Mouse (Mus musculus) hindbrain, embryonic 14.5 days (tissue): ENCODE results near the gene Pskh1. TPM values are rescaled to one million over a fixed set of nuclear protein-coding genes. Genes with fewer than 3 reads are reported as not detected.

ENCODE experiments used
- ATAC-seq: fragments of 200-750 bp; cut with Nextera tagmentation; 2 replicates; pipeline ENCODE4 v1.8.0; 2017; ENCODE audit warnings: moderate number of reproducible peaks, mild to moderate bottlenecking, moderate TSS enrichment, moderate library complexity; ENCODE audit not compliant: low FRiP score
- DNase-seq: peaks from one replicate; pipeline ENCODE4 v3.0.0-alpha.2; 2015; ENCODE audit warnings: low spot score
- H3K27ac ChIP-seq: fragments of 300-500 bp; sonication (generic); 2 replicates; pipeline ENCODE4 v1.5.1; 2014; ENCODE audit warnings: mild to moderate bottlenecking, moderate library complexity
- H3K27me3 ChIP-seq: fragments of 300-500 bp; sonication (generic); 2 replicates; pipeline ENCODE4 v1.6.1; 2014; ENCODE audit warnings: mild to moderate bottlenecking, low read length, mixed read lengths; ENCODE audit not compliant: control insufficient read depth, insufficient read depth
- H3K36me3 ChIP-seq: fragments of 300-500 bp; sonication (generic); replicated peaks from 2 replicates; pipeline ENCODE4 v1.6.1; 2014; ENCODE audit not compliant: control insufficient read depth, insufficient read depth
- H3K4me1 ChIP-seq: fragments of 300-500 bp; sonication (generic); replicated peaks from 2 replicates; pipeline ENCODE4 v1.6.1; 2014; ENCODE audit warnings: antibody characterized with exemption, low read length, mixed read lengths; ENCODE audit not compliant: control insufficient read depth, insufficient read depth
- H3K4me2 ChIP-seq: fragments of 300-500 bp; sonication (generic); replicated peaks from 2 replicates; pipeline ENCODE4 v1.6.1; 2014; ENCODE audit warnings: mild to moderate bottlenecking, moderate library complexity
- H3K4me3 ChIP-seq: fragments of 300-500 bp; sonication (generic); replicated peaks from 2 replicates; pipeline ENCODE4 v1.5.1; 2014; ENCODE audit warnings: mild to moderate bottlenecking, low read length
- H3K9ac ChIP-seq: fragments of 300-500 bp; sonication (generic); 2 replicates; pipeline ENCODE4 v1.6.1; 2014
- H3K9me3 ChIP-seq: fragments of 300-500 bp; sonication (generic); 2 replicates; pipeline ENCODE4 v1.6.1; 2016; ENCODE audit warnings: low read length; ENCODE audit not compliant: control insufficient read depth
- WGBS: fragments of 180-500 bp; shearing (Covaris S2); extraction: QIAGEN DNeasy Blood & Tissue Kit; methylation state at CpG from one replicate; pipeline ENCODE4 v1.1.7; 2014; 5-methylcytosine and 5-hydroxymethylcytosine counted together
- polyA plus RNA-seq: library from polyadenylated mRNA; unstranded; fragments of >200 nt; fragmentation: Nextera tagmentation; extraction: Ambion mirVana; gene quantifications from 2 replicates; pipeline ENCODE4 v1.2.1, GENCODE M21; 2014

The Pskh1 gene
- polyA plus RNA-seq, 1 experiment from 2014 or later = 11.0 TPM

- no peak for ATAC-seq
- Histone ChIP-seq H3K36me3 (no peaks in the 10 kb centered on the region), H3K9me3 (no peaks in the 10 kb centered on the region), H3K4me1 (peaks cover 8% of the 10 kb centered on the region; the same call in 1 of the 2 replicates), H3K27ac (no peak overlapping the region), H3K9ac (no peak overlapping the region), H3K4me3 (no peak overlapping the region), H3K27me3 (no peaks in the 10 kb centered on the region), H3K4me2 (no peak overlapping the region)
- WGBS = 91% methylated on average over 5 of the region's 5 CpGs
- no peak for DNase-seq
These were observed 42.3 kb downstream of the Pskh1 start for GRCm38 (mm10) chr8:105942542-105942941.

DNA sequence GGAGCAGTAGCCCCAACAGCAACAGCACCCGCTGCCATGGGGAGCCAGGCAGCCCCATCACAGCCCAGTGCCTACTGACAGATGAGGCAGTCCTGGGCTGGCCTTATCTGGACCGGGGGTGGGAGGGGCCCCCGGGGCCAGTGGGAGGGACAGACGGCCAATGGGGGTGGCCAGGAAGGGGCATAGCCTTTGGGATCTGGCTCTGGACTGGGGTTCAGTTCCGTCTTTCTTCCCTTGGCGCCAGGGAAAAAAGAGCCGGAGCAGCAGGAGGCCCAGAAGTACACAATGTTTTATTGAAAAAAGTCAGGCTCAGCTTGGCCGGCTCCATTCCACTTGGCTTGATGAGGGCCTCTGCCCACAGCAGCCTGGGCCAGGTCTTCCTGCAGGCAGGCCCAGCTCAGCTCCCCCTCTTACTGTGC lies 43.1 kb downstream of the Pskh1 start, which contains the start of gene Lcat:
Gene Lcat, minus strand, starts transcription at position 62 of the 419 bp plus-strand sequence.
- ATAC-seq (peak; percentile 47; the same call in 1 of the 2 replicates), DNase-seq (no peak)
- no peak within 1 kb of the TSS for H3K4me3 ChIP-seq
- H3K27me3 ChIP-seq = no peaks in the 10 kb centered on the region
- no peak within 1 kb of the TSS for H3K4me2 ChIP-seq
- H3K36me3 ChIP-seq = no peaks in the 10 kb centered on the region
- no peak within 1 kb of the TSS for H3K27ac ChIP-seq
- no peak within 1 kb of the TSS for H3K9ac ChIP-seq
- no peaks in the 10 kb centered on the region for H3K9me3 ChIP-seq
- 0 out of 2 replicates have a peak, but pooled peaks cover 4% of the 10 kb centered on the region for H3K4me1 ChIP-seq
- WGBS = 57% methylated on average over 7 of the region's 8 CpGs

GRCm38 (mm10) chr8:105949350-105949749 lies 49.1 kb downstream of the Pskh1 start:
- 64% methylated on average over 10 of the region's 10 CpGs for whole genome bisulfite sequencing

DNA sequence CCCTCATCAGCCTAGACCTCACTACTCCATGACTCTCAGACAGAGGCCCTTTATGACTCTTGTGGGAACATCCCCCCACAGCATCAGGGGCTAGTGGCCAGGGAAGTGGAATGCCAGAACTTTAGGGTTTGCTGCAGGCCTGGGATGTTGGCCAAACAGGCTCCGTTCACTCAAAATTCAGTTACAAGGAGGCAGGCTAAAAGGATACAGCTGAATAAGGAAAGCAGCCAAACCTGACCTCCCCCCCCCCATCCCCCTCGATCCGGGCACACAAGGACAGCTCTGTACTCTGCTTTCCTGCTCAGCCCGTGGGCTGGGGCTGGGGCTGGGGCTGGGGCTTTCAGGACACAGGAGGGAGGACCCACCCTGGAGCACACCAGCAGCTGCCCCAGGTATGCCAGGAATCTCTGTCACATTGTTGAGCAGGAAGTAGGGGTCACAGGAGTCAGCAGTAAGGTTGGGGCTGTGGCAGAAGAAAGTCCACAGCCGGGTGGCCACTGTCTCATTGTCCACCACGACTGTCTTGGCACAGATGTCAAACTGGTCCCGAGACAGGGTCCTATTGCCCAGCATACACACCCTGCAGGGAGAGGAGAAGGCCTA lies 50.9 kb downstream of the Pskh1 start:
- Histone ChIP-seq H3K9ac (no peak overlapping the region), H3K27ac (peak overlapping the region; percentile 65; the same call in 1 of the 2 replicates), H3K9me3 (no peaks in the 10 kb centered on the region), H3K4me2 (no peak overlapping the region), H3K27me3 (no peaks in the 10 kb centered on the region), H3K36me3 (no peaks in the 10 kb centered on the region), H3K4me1 (peaks cover 10% of the 10 kb centered on the region; the same call in 1 of the 2 replicates), H3K4me3 (no peak overlapping the region)
- ATAC-seq = peak; percentile 80
- DNase-seq = peak; percentile 36
- 58% methylated on average over 7 of the region's 7 CpGs for WGBS

More at GRCm38 (mm10) chr8:105949350-105949749, 49.1 kb downstream of the Pskh1 start:
- Histone ChIP-seq H3K27ac (peak overlapping the region; percentile 20; the same call in 1 of the 2 replicates), H3K27me3 (no peaks in the 10 kb centered on the region), H3K4me3 (no peak overlapping the region), H3K9me3 (no peaks in the 10 kb centered on the region), H3K36me3 (no peaks in the 10 kb centered on the region), H3K4me1 (peaks cover 10% of the 10 kb centered on the region; the same call in 1 of the 2 replicates), H3K4me2 (no peak overlapping the region), H3K9ac (no peak overlapping the region)
- ATAC-seq (peak; percentile 28; the same call in 1 of the 2 replicates), DNase-seq (peak; percentile 71)

- no peak for DNase-seq
- H3K9ac ChIP-seq = no peak overlapping the region
- no peak overlapping the region for H3K27ac ChIP-seq
These were observed 56.3 kb downstream of the Pskh1 start for GRCm38 (mm10) chr8:105956556-105956955.

DNA sequence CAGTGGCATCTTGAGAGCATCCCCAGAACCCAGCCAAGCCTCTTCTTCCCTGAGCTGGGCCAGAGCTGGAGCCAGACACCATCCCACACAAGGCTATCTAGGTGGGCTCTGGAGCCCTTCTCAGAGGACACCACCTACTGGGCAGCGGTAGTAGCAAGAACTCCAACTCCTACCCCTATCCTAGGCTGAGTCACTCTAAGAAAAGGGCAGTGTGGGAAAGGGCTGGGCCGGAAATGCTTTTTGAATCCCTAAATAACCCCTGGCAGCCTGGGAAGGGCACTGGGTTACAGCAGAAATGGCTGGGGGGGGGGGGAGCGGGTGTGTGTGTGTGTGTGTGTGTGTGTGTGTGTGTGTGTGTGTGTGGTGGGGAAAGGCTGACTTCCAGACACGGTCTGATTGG lies 57.6 kb downstream of the Pskh1 start:
- H3K27me3 ChIP-seq = no peaks in the 10 kb centered on the region
- H3K4me2 ChIP-seq = no peak overlapping the region
- H3K36me3 ChIP-seq = no peaks in the 10 kb centered on the region
- no peak overlapping the region for H3K27ac ChIP-seq
- DNase-seq = no peak
- no peak overlapping the region for H3K9ac ChIP-seq
- no peak overlapping the region for H3K4me3 ChIP-seq
- no peaks in the 10 kb centered on the region for H3K9me3 ChIP-seq
- ATAC-seq = no peak
- WGBS = 58% methylated on average over 3 of the region's 4 CpGs
- H3K4me1 ChIP-seq = no peaks in the 10 kb centered on the region

More at GRCm38 (mm10) chr8:105956556-105956955, 56.3 kb downstream of the Pskh1 start:
- no peak overlapping the region for H3K4me2 ChIP-seq
- no peaks in the 10 kb centered on the region for H3K27me3 ChIP-seq
- H3K9me3 ChIP-seq = no peaks in the 10 kb centered on the region
- no peak overlapping the region for H3K4me3 ChIP-seq
- H3K36me3 ChIP-seq = no peaks in the 10 kb centered on the region
- no peak for ATAC-seq
- no peaks in the 10 kb centered on the region for H3K4me1 ChIP-seq
- WGBS = 93% methylated on average over 4 of the region's 4 CpGs

DNA sequence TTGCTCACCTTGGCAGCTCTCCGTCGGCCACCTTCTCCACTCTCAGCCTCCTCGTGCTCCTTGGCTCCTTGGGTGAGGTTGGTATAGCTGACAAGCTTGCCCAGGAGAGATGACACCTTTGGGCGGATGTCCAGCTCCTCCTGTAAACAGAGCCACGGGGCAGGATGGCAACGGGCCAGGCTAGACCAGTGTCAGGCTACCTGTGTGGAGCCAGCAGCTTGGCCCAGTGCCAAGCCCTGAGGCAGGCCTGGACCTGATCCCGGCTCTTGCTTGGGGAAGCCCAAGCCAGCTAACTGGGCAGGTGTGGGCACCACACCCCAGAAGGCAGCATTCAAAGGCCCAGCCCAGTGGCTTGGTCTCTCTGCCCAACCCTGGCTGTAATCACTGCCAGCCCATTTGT lies 59.1 kb downstream of the Pskh1 start:
- Histone ChIP-seq H3K27ac (no peak overlapping the region), H3K9me3 (no peaks in the 10 kb centered on the region), H3K4me1 (no peaks in the 10 kb centered on the region), H3K36me3 (no peaks in the 10 kb centered on the region), H3K9ac (no peak overlapping the region), H3K4me3 (no peak overlapping the region), H3K4me2 (no peak overlapping the region), H3K27me3 (peaks cover under 1% of the 10 kb centered on the region)
- DNase-seq = no peak
- 81% methylated on average over 7 of the region's 7 CpGs for WGBS
- ATAC-seq = no peak

DNA sequence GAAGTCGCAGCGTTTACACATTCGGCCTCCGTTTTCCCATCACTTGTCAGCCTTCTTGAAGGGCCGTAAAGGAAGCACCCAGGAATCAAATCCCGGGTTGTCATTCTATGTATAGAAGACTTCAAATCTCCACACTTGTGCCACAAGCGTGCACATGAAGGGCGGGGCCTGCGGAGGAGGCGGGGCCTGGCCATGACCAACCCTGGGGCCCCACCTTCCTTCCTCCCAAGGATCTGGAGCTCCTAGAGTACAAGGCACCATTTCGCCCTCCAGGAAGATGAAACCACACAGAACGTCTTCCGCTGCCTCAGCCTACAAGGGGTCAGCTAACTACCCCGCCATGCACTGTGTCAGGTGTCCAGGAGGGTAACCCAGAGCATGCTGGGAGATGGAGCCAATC lies 60.9 kb downstream of the Pskh1 start:
- H3K9ac ChIP-seq = no peak overlapping the region
- no peak overlapping the region for H3K4me3 ChIP-seq
- WGBS = 78% methylated on average over 14 of the region's 14 CpGs
- peaks cover 17% of the 10 kb centered on the region for H3K27me3 ChIP-seq
- H3K36me3 ChIP-seq = no peaks in the 10 kb centered on the region
- no peaks in the 10 kb centered on the region for H3K9me3 ChIP-seq
- H3K4me2 ChIP-seq = no peak overlapping the region
- ATAC-seq = no peak
- DNase-seq = no peak
- H3K27ac ChIP-seq = no peak overlapping the region
- peaks cover 5% of the 10 kb centered on the region; the same call in 1 of the 2 replicates for H3K4me1 ChIP-seq

- Histone ChIP-seq H3K4me2 (no peak overlapping the region), H3K4me1 (peaks cover 5% of the 10 kb centered on the region; the same call in 1 of the 2 replicates), H3K9me3 (no peaks in the 10 kb centered on the region), H3K4me3 (no peak overlapping the region), H3K27ac (no peak overlapping the region), H3K9ac (no peak overlapping the region), H3K27me3 (peaks cover 20% of the 10 kb centered on the region), H3K36me3 (no peaks in the 10 kb centered on the region)
- 79% methylated on average over 10 of the region's 10 CpGs for whole genome bisulfite sequencing
- no peak for ATAC-seq
- no peak for DNase-seq
These were observed 61.3 kb downstream of the Pskh1 start for GRCm38 (mm10) chr8:105961536-105961935.
